Mouse (Mus musculus) heart, adult 18-20 months (tissue): ENCODE measurements around the gene Arl13a. TPM values are rescaled to one million over a fixed set of nuclear protein-coding genes. Genes with fewer than 3 reads are reported as not detected.
"Not testable (repeated sequence)": the region's sequence is repeated elsewhere in the genome, so short reads cannot be mapped to it uniquely, and the experiment has no call there.

Source experiments
- DNase-seq, 2 experiments: peaks; one replicate each; pipeline ENCODE4 v3.0.0; 2021 to 2022; ENCODE audit warnings: mixed read lengths in 1 of 2
- long read RNA-seq, 2 experiments: library from polyadenylated mRNA; stranded (forward); transcript quantifications; one replicate each; pipeline ENCODE4 v2.0.0; 2021
- total RNA-seq, 2 experiments: library from RNA; stranded (reverse); gene quantifications; 2 replicates each; pipeline ENCODE4 v1.2.3; 2021

Arl13a gene
- not detected for total RNA-seq
- long read RNA-seq, experiment 1: 0 reads
- long read RNA-seq, experiment 2: 0 reads

DNA sequence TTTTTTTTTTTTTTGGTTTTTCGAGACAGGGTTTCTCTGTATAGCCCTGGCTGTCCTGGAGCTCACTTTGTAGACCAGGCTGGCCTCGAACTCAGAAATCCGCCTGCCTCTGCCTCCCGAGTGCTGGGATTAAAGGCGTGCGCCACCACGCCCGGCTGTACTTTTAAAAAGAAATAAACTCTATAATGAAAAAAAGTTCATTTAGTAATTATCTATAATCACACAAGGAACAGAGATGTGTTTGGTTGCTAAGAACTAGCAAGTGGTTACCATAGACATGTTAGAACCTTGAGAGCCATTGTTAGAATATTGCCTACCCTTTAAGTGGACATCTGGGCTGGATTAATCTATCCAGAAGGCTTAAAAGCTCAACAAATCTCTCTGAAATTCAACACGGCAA, at the start of gene Arl13a:
Gene Arl13a (plus strand): TSS at position 301 of the 400 bp plus-strand sequence.
- DNase-seq: not testable (repeated sequence)

DNA sequence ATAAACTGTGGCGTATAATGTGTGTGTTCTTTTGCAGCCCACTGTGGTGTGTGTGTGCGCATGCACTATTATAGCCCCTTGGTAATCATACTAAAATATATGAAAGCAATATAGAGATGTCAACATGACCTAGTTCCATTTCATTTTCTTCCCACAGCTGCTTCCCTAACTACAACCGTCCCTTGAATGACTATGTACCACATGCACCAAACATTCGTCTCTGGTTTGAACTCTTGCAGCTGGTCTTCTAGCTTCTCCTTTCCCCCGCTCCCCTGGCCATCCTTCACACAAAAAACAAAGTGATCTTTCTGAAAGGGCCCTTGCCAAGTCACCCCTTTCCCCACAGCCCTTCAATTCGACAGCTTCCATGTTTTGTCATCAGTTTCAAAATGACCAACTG, 47.3 kb upstream of the Arl13a start:
- no peak for DNase-seq

DNA sequence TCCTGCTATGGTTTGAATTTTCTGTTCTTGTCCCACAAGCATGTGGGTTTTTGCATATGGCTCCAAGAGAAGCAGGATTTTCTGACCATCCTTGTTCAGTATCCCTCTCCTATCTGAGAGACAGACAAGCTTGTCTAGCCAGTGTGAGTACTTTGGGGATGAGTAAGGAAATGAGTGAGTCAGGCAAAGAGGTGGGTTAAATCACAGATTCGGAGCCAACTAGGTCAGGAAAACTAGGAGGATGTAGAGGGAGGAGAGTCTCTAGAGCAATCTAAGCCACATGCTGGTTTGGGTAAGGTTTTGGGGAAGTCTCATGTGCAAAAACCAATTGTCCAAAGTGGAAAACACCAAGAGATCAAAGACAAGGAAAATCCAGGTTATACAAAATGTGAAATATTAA, 45.8 kb upstream of the Arl13a start:
- no peak for DNase-seq

DNA sequence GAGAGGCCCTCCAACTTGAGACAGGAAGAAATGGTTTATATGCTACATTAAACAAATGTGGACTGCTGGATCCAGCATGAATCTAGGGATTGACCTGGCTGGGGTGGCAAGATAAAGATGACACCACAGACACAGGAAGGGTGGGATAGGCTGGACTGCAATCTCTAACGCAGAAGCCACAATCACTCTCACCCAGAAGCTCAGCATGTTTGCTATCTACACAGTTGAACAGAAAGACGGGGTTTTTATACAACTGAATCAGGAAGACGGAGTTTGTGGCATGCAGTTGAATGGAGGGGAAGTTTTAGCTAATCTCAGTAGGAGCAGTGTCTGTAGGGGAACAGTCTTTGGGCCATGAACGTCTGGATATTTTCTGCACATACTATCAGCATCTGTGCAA, 45.3 kb upstream of the Arl13a start:
- no peak for DNase-seq

DNA sequence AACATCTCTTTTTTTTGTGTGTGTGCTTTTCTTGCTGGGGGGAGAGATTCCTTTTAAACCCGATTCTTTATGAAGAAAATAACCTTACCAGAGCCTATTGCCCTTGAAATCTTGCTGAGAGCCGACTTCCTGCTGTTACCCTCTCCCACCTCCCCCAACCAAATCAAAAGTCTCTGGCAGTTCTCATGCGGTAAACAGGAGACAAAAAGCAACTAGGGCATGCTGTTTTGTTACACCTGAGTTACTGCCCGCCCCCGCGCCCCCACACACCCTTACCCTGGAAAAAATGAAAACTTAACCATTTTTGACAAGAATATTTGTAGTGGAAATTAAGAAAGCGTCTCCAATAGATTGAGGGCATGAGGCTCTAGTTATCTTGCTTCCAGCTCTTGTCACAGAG, 29.1 kb upstream of the Arl13a start:
- DNase-seq: no peak

DNA sequence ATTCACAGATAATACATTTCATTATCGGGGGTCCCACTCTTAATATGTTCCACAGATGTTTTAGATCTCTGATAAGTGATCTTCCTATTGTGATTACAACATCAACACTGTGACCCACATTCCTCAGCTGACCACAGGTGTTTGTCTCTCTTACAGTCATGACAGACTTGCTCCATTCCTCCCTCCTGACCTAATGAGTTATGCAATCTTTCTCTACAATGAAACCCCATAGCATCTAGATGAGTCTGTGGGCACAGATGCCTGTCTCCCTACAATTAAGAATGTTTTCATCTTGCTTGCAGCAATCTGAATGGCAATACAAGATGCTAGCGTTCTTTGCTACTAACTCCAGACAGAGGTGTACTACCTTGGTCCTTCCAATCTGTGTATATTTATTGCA, 26.9 kb upstream of the Arl13a start:
- no peak for DNase-seq

DNA sequence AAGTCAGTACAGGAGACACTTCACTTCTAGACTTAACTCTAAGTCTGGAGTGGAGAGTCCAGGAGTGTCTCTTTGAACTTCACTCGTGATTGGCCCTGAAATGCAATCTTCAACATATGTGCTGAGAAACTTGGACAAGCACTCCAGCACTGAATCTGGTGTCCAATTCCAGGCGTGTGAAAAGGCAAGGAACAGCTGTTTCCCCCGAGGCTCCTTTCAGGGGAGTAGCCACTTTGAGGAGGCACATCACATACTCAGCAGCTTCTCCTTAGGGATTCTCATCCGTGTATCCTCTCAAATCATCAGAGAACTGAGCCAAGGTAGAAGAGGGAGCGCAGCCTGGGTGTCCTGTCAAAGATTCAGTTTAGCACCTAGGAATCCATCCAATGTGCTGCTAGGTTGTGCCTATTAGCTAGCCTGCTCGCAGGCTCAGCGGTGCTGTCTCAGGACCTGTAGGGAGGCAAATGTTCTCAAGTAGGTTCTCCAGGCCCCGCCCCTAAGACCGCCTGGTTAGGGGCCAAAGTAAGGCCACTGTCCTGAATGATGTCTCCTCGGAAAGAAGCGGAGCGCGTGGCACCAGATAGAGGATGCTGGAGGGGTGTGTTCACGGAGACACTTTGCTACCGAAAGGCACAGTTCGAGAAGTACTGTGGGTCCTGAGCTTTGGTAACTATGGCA, 25.1 kb upstream of the Arl13a start, which contains the start of gene Xkrx:
Gene Xkrx (minus strand): TSS at position 34 of the 678 bp plus-strand sequence.
- peak in 1 of 2 experiments; percentile 17 for DNase-seq

DNA sequence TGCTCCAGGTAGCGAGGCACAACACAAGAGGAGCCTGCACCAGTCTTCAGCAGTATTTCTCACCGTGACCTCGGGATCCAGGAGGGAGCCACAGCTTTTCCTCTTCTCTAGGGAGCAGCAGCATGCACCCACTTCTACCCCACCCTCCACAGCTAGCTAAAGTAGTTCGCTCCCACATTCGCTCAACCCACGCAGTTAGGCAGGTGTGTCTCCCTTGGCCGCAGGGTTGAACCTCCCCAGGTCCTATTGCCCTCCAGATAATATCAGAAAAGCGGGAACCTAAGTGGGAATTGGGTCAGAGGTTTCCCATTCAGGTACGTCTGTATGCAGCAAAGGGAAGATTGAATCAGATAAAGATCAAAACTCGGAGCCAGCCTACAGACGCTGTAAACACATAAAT, 24.5 kb upstream of the Arl13a start:
- DNase-seq: no peak

DNA sequence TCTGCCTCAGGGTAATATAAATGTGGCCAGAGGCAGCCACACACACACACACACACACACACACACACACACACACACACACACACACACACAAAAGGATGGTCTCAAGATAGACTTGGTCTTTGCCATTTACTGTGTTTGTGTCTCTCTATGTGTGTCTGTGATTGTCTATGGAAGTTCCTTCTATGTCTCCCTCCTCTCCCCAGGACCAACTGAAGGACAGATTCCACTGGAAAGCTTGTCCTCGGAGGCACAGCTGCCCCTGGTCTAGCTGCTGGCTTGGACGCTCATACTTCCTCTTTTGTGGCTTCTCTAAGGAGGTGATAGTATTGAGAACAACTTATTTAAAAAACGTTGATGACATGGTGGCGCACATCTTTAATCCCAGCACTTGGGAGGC, 23.8 kb upstream of the Arl13a start:
- peak; percentile 4 to 12 for DNase-seq

DNA sequence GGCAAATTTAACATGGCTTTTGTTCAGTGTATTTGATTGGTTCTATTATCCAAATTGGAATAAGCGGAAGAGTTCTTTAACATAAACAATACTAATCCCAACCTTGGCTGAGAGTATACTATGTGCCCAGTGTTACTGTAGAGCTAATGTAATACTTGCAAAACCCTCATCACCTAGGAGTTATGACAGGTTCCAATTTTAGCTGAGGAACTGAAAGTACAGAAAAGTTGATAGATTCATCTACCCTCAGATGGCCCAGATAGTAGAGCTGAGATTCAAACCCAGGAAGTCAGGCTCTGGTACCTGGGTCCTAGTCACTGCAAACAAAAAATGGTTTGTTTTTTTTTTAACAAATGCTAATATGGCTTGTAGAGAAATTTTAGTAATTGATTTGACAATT, 16.7 kb upstream of the Arl13a start:
- no peak for DNase-seq

DNA sequence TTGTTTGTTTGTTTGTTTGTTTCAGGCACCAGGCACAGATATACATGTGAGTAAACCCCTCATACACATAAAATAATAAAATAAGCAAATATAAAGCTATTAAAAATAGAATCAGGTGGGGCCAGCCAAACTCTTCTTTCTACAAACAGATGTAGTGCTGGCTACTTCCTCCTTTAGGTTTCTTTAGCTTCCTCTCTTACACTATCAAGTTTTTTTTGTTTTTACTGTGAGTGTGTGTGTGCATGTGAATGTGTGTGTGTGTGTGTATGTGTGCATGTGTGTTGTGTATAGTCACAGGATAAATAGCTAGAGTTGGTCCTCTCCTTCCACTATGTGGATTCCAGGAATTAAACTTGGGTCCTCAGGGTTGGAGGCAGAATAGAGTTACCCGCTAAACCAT, 12.6 kb upstream of the Arl13a start:
- DNase-seq: no peak

DNA sequence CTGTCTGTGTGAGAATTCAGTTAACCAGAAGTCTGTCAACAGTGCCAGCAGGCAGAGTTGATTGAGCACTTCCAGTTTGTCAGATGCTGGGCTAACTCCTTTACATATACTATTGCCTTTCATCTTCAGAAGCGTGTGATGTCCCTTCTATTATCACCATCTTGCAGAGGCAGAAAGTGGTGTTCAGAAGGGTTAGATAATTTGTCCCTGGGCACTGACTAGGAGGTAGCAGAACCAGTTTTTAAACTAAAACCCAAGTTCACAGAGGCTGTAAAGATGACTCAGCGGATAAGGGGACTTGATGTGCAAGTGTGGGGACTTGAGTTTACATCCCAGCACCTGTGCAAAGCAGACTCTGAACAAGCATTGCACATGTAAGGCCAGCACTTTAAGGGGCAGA, 21.2 kb downstream of the Arl13a start:
- DNase-seq: no peak

DNA sequence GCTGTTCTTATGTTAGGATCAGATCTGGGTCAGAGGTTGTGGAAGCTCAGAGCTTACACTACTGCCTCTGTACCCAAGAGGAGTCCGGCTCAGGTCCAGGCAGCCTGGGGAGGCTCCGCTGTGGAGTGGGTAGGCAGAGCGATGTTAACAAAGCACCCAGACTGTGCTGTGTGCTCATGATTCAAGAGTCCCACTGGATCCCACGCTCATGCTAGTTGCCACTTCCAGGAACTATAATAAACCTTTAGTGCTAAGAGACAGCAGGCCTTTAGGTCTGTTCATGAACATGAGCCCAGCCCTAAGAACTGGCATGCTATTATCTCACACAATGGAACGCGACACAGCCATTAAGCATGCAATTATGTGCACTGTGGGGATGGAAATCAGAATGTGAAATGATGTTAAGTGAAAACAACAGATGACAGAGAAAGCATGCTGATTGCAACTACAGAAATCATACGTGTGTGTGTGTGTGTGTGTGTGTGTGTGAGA, 23.9 kb downstream of the Arl13a start:
- DNase-seq: no peak

DNA sequence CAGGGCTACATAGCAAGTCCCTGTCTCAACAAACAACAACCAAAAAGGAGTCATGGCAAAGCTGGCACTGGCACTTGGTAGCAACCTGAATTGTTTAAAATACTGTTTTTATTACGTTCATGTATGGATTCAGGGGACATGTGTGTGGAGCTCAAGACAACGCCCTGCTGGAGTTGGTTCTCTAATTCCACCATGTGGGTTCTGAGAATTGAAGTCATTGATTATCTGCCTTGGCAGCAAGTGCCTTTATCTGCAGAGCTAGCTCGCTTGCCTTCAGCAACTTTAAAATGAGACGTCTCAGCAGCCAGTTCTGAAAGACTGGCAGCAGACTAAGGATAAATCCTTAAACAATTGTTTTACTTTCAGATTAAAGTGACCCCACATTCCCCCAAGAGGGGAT, 30.9 kb downstream of the Arl13a start:
- no peak for DNase-seq

DNA sequence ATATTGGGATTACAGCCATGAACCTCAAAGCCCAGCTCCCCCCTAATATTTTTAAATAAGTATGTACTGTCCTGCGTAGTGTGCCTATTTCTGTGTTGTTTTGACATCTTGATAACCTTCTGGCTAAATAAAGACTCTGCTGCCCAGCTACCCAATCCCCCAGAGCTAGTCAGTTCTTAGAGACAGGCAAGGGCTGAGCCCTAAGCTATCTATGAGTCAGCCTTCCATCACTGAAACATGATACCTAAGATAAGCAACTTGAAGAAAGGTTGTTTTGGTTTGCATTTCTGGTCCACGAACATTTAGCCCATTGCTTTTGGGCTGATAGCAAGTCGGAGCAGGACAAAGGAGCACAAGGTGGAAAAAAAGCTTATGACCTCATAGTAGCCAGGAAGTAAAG, 33.3 kb downstream of the Arl13a start:
- DNase-seq: no peak

DNA sequence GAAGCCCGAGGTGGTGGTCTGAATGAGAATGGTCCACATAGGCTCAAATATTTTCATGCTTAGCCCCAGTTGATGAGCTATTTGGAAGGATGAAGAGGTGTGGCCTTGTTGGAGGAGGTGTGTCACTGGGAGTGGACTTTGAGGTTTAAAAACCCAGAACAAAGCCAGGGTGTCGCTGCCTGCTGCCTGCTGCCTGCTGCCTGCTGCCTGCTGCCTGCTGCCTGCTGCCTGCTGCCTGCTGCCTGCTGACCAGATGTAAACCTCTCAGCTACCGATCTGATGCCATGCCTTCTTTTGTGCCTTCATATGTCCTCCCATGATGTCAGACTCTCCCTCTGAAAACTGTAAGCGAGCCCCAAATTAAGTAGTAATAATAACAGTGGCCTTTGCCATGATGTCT, 34.6 kb downstream of the Arl13a start, which contains the start of gene Nox1:
Gene Nox1 (minus strand): TSS at position 101 of the 400 bp plus-strand sequence.
- no peak for DNase-seq

DNA sequence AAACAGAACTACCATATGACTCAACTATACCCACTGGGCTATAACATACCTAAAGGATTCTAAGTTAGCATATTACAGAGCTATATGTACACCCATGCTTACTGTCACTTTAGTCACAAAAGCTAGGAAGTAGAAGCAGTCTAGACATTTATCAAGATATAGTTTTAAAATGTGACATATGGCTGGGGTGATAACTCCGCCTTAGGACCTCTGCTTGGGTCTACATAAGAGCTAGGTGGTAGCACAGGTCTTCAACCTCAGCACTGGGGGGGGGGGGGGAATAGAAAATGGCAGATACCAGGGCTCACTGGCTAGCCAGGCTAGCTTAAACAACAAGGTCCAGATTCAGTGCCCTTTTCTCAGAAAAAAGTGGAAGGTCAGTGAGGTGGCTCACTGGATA, 45.7 kb downstream of the Arl13a start:
- DNase-seq: no peak

DNA sequence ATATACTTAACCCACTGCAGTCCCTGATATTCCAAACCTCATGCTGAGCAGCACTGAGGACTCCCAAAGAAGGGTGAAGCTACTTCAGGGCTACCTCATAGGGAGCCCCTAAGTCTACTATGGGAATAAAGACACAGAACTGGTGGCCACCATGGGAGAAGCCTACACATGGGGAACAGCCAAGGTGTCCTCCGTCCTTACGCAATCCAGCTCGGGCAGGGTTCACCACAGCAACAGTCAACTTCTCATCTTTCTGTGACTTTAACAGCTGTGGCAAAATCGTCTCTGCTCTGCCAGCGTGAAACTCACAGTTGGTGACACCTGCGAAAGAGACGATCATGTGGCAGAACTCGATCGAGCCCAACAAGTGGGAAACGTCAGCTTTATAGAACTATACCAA, 51.0 kb downstream of the Arl13a start:
- DNase-seq: no peak

DNA sequence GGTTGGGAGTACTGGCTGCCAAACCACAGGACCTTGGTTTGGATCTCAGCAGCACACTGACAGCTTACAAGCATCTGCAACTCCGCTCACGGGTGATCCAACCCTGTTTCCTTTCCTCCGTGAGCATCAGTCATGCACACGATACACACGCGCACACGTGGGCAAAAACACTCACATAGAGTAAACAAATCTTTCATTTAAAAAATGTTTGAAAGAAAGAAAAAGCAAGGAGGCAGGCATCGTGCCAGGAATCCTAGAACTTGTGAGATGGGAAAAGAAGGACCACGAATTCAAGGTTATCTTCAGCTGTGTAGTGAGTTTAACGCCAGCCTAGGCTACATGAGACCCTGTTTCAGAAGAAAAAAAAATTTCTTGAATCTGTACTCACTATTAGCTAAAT, 58.6 kb downstream of the Arl13a start:
- DNase-seq: no peak

DNA sequence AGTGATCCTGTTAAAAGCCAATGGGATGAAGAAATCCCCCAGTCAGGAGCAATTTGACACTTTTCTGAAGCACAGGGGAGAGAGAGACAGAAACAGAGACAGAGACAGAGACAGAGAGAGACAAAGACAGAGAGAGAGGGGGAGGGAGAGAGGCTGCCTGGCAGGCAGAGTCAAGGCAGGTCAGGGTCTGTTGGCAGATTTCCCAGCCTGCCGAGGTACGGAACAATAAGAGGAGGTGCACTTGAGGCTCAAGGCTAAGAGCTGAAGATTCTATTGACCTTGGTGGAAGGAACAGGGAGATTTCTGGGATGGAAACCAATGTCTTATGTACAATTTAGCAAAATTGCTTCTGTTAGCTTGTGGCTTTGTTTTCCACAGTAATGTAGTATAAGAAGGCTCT, 60.9 kb downstream of the Arl13a start:
- DNase-seq: no peak
